Mouse (Mus musculus) layer of hippocampus, adult 9-11 months (tissue): Measurements from ENCODE around the gene Ptgis.

Source experiments
- DNase-seq: peaks from one replicate; pipeline ENCODE4 v3.0.0; 2022

The Ptgis gene

GRCm38 (mm10) chr2:167144439-167145307, 95.7 kb downstream of the Ptgis start:
- DNase-seq: peak; percentile 78

GRCm38 (mm10) chr2:167143914-167144313, 96.5 kb downstream of the Ptgis start:
- no peak for DNase-seq

GRCm38 (mm10) chr2:167142282-167142681, 98.1 kb downstream of the Ptgis start:
- no peak for DNase-seq

- DNase-seq: no peak
Measured at GRCm38 (mm10) chr2:167141810-167142209, 98.6 kb downstream of the Ptgis start.
